Mouse (Mus musculus): ENCODE measurements around the gene Fbxl15.
A peak's percentile ranks its signal among the peaks of the same experiment; 100 is the strongest.

The Fbxl15 gene

GRCm38 (mm10) chr19:46347936-46348668, 20.1 kb downstream of the Fbxl15 start:
- DNase-seq (ENCODE audit: low read depth): no peak

- DNase-seq (ENCODE audit: low read depth): no peak
These were observed 20.9 kb downstream of the Fbxl15 start for GRCm38 (mm10) chr19:46348761-46349458.

DNA sequence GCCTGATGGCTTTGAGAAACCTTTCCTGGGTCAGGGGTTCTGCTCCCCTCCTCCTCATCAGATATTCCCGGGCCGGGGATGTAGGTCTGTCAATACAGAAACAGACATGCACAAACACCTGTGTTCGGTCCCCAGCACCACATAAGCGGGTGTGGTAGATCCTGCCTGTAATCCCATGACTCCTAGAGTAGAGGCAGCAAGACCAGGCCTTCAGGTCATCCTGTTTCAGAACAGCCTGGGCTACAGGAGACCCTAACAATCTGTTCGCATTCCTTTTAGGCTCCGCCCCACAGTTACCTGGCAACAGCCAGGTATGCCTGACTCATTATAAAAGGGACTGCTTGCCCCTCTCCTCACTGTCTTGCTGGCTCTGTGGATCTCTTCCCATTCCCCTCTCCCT, 21.6 kb downstream of the Fbxl15 start:
- DNase-seq (ENCODE audit: low read depth): no peak

- no peak for DNase-seq (ENCODE audit: low read depth)
These were observed 22.4 kb downstream of the Fbxl15 start, which contains the start of gene 2310034G01Rik for GRCm38 (mm10) chr19:46350168-46350932. Gene 2310034G01Rik, minus strand, starts transcription at chr19:46350302.

DNA sequence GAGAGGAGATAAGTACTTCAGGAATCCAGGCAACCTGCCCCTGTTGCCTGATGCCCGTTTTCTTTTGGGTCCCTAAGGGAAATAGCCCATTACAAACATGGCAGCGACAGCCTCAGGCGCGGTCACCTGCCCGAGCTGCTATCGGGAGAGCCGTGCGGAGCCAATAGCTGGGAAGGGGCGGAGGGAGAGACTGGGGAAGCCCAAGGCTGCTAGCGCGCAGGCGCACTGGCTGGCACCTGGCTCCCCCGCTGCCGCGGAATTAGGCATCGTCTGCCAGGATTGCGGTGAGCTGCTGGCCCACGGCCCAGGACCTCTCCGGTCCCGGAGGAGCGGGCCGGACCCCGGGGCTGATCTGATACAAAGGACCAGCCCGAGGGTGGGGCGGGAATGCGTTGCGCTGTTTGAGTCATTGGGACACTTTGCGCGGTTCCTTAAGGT, 28.7 kb downstream of the Fbxl15 start:
- peak; percentile 66 for DNase-seq (ENCODE audit: low read depth)

GRCm38 (mm10) chr19:46357344-46358280, 29.6 kb downstream of the Fbxl15 start:
- no peak for DNase-seq (ENCODE audit: low read depth)

GRCm38 (mm10) chr19:46358381-46358780, 30.4 kb downstream of the Fbxl15 start:
- no peak for DNase-seq (ENCODE audit: low read depth)

DNA sequence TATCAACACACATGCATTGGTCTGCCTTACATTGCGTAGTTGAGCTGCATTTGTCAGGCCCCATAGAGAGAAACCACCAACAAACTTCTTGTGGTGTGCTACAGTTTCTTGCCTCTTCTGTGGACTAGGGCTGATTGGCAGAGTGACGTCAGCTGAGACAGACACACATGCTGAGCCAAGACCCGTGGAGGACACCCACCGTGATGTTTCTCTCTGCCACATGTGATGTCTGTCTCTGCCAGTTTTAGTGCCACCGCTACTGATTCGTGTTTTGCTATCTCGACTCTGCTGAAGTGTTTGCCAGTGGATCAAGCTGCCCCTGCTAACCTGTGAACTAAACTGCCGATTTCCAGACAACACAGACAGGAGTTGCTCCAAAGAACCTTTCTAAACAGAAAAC, 34.1 kb downstream of the Fbxl15 start:
- DNase-seq (ENCODE audit: low read depth): no peak

- no peak for DNase-seq (ENCODE audit: low read depth)
These were observed 35.5 kb downstream of the Fbxl15 start for GRCm38 (mm10) chr19:46363294-46364009.

DNA sequence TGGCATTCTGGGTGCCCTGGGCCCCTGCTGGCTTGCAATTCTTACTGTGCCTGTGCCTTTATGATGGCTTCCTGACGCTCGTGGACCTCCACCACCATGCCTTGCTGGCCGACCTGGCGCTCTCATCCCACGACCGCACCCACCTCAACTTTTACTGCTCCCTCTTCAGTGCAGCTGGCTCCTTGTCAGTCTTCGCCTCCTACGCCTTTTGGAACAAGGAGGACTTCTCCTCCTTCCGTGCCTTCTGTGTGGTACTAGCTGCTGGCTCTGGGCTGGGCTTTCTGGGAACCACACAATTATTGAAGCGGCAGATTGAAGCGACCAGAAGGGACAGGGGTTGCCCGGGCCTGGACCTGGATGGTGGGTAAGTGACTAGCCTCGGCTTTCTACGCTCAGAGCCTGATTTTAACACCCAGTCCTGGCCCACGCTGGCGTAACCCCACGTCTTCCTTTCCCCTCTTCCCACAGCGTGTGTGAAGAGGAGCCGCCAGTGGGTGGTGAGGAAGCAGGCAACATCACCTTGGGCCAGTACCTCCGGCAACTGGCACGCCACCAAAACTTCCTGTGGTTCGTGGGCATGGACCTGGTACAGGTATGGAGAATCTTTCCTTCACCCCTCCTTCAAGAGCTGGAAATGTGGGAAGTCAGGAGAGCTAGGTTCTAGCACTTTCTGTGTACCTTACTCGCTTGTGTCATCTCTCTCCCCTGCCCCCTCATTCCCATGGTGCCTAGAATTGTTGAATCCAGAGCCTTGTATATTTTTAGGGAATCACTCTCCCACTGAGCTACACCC, 40.0 kb downstream of the Fbxl15 start:
- DNase-seq (ENCODE audit: low read depth): no peak

DNA sequence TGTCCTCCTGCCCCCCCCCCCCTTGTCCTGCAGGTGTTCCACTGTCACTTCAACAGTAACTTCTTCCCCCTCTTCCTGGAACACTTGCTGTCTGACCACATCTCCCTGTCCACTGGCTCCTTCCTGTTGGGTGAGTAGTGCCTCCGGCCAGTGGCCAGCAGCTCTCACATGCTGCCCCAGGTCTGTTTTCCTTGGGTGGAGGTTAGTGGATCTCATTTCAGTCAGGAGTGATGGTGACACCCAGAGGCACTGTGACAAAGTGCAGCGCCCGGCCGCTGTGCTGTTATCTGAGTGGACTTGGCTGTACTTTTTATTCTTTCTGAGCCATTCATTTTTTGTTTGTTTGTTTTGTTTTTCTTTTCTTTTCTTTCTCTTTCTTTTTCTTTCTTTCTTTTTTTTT, 41.2 kb downstream of the Fbxl15 start:
- DNase-seq (ENCODE audit: low read depth): no peak

GRCm38 (mm10) chr19:46374477-46375088, 46.6 kb downstream of the Fbxl15 start:
- no peak for DNase-seq (ENCODE audit: low read depth)

DNA sequence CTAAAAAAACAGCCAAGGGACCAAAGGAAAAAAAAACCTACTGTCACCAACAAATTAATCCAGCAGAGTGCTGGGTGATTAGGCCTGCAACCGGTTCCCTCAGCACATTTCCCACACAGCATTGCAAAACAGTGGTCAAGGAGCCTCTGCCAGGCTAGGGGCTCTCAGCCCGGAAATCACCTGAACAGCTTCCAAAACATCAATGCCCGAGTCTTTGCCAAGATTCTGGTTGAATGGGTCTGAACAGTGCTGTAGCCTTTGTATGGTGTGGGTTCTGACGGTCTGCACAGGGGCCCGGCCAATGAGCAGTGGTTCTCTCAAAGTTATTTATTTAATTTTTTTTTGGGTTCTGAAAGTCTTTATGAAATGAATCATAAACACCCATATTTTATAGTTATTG, 47.5 kb downstream of the Fbxl15 start:
- no peak for DNase-seq (ENCODE audit: low read depth)

GRCm38 (mm10) chr19:46375891-46376290, 47.9 kb downstream of the Fbxl15 start:
- no peak for DNase-seq (ENCODE audit: low read depth)

All from c-Kit-positive CD71-negative TER-119-negative erythroid progenitor cells, embryonic 14.5 days (primary cell).